Mouse (Mus musculus): Measurements from ENCODE around the gene Ptprt. TPM values are rescaled to one million over a fixed set of nuclear protein-coding genes. Genes with fewer than 3 reads are reported as not detected.

Ptprt gene
- 15.9 and 16.3 TPM in 2 replicates for polyA plus RNA-seq (2012; rRNA removed)

GRCm38 (mm10) chr2:162660941-162661386, at the start of gene Ptprt:
Gene Ptprt, minus strand, starts transcription at chr2:162661147.
- TF ChIP-seq CTCF (IDR thresholded peaks at IDR 0.05; ENCODE audit: borderline replicate concordance, insufficient read depth, low read depth, low read length), result no peak
- no peak for TF ChIP-seq POLR2A (IDR thresholded peaks at IDR 0.05; ENCODE audit: borderline replicate concordance, insufficient read depth, low read length)

GRCm38 (mm10) chr2:162710443-162710842, 49.5 kb upstream of the Ptprt start:
- no peak overlapping the region for H3K4me3 ChIP-seq (replicated peaks; ENCODE audit: insufficient read depth, low read depth, low read length)
- H3K27me3 ChIP-seq (ENCODE audit: control insufficient read depth, insufficient read depth, low read length), result no peaks in the 10 kb centered on the region
- 96% methylated on average over 2 of the region's 2 CpGs for WGBS
- DNase-seq, result no peak
- TF ChIP-seq CTCF (IDR thresholded peaks at IDR 0.05; ENCODE audit: borderline replicate concordance, insufficient read depth, low read depth, low read length) (no peak), POLR2A (IDR thresholded peaks at IDR 0.05; ENCODE audit: borderline replicate concordance, insufficient read depth, low read length) (no peak)
- no peak overlapping the region for H3K27ac ChIP-seq (ENCODE audit: insufficient read depth, low read length)
- H3K4me1 ChIP-seq (ENCODE audit: control insufficient read depth, insufficient read depth, low read length), result no peaks in the 10 kb centered on the region

More at GRCm38 (mm10) chr2:162660941-162661386, at the start of gene Ptprt:
- Histone ChIP-seq H3K4me1 (ENCODE audit: control insufficient read depth, insufficient read depth, low read length) (no peaks in the 10 kb centered on the region), H3K27ac (ENCODE audit: insufficient read depth, low read length) (peak within 1 kb of the TSS; percentile 54), H3K4me3 (replicated peaks; ENCODE audit: insufficient read depth, low read depth, low read length) (peak within 1 kb of the TSS; percentile 63), H3K27me3 (ENCODE audit: control insufficient read depth, insufficient read depth, low read length) (no peaks in the 10 kb centered on the region)
- 2% methylated on average over 53 of the region's 73 CpGs for WGBS
- peak; percentile 62 for DNase-seq

- DNase-seq, result no peak
- Histone ChIP-seq H3K27me3 (ENCODE audit: control insufficient read depth, insufficient read depth, low read length) (no peaks in the 10 kb centered on the region), H3K4me3 (replicated peaks; ENCODE audit: insufficient read depth, low read depth, low read length) (no peak overlapping the region), H3K27ac (ENCODE audit: insufficient read depth, low read length) (no peak overlapping the region), H3K4me1 (ENCODE audit: control insufficient read depth, insufficient read depth, low read length) (peaks cover 4% of the 10 kb centered on the region)
- TF ChIP-seq CTCF (IDR thresholded peaks at IDR 0.05; ENCODE audit: borderline replicate concordance, insufficient read depth, low read depth, low read length) (no peak), POLR2A (IDR thresholded peaks at IDR 0.05; ENCODE audit: borderline replicate concordance, insufficient read depth, low read length) (no peak)
- 72% methylated on average over 3 of the region's 3 CpGs for WGBS
These were observed 38.7 kb upstream of the Ptprt start for GRCm38 (mm10) chr2:162699691-162700090.

- TF ChIP-seq CTCF (IDR thresholded peaks at IDR 0.05; ENCODE audit: borderline replicate concordance, insufficient read depth, low read depth, low read length) (no peak), POLR2A (IDR thresholded peaks at IDR 0.05; ENCODE audit: borderline replicate concordance, insufficient read depth, low read length) (no peak)
- no peaks in the 10 kb centered on the region for H3K27me3 ChIP-seq (ENCODE audit: control insufficient read depth, insufficient read depth, low read length)
- H3K4me1 ChIP-seq (ENCODE audit: control insufficient read depth, insufficient read depth, low read length), result peaks cover 4% of the 10 kb centered on the region
- H3K27ac ChIP-seq (ENCODE audit: insufficient read depth, low read length), result no peak overlapping the region
- DNase-seq, result no peak
- H3K4me3 ChIP-seq (replicated peaks; ENCODE audit: insufficient read depth, low read depth, low read length), result no peak overlapping the region
These were observed 38.1 kb upstream of the Ptprt start for GRCm38 (mm10) chr2:162699036-162699435.

- Histone ChIP-seq H3K4me3 (replicated peaks; ENCODE audit: insufficient read depth, low read depth, low read length) (no peak overlapping the region), H3K27ac (ENCODE audit: insufficient read depth, low read length) (no peak overlapping the region), H3K27me3 (ENCODE audit: control insufficient read depth, insufficient read depth, low read length) (no peaks in the 10 kb centered on the region), H3K4me1 (ENCODE audit: control insufficient read depth, insufficient read depth, low read length) (peaks cover 4% of the 10 kb centered on the region)
- TF ChIP-seq POLR2A (IDR thresholded peaks at IDR 0.05; ENCODE audit: borderline replicate concordance, insufficient read depth, low read length) (no peak), CTCF (IDR thresholded peaks at IDR 0.05; ENCODE audit: borderline replicate concordance, insufficient read depth, low read depth, low read length) (no peak)
- no peak for DNase-seq
- WGBS, result 10% methylated on average over 8 of the region's 8 CpGs
These were observed 37.1 kb upstream of the Ptprt start for GRCm38 (mm10) chr2:162698068-162698467.

- H3K4me3 ChIP-seq (replicated peaks; ENCODE audit: insufficient read depth, low read depth, low read length), result no peak overlapping the region
- no peak overlapping the region for H3K27ac ChIP-seq (ENCODE audit: insufficient read depth, low read length)
- DNase-seq, result peak; percentile 27 to 56
- TF ChIP-seq POLR2A (IDR thresholded peaks at IDR 0.05; ENCODE audit: borderline replicate concordance, insufficient read depth, low read length), result no peak
- no peak for TF ChIP-seq CTCF (IDR thresholded peaks at IDR 0.05; ENCODE audit: borderline replicate concordance, insufficient read depth, low read depth, low read length)
- 24% methylated on average over 10 of the region's 10 CpGs for WGBS
- no peaks in the 10 kb centered on the region for H3K27me3 ChIP-seq (ENCODE audit: control insufficient read depth, insufficient read depth, low read length)
- H3K4me1 ChIP-seq (ENCODE audit: control insufficient read depth, insufficient read depth, low read length), result peaks cover 4% of the 10 kb centered on the region
These were observed 36.2 kb upstream of the Ptprt start for GRCm38 (mm10) chr2:162697151-162697550.

GRCm38 (mm10) chr2:162692143-162692542, 31.2 kb upstream of the Ptprt start:
- Histone ChIP-seq H3K27ac (ENCODE audit: insufficient read depth, low read length) (no peak overlapping the region), H3K4me3 (replicated peaks; ENCODE audit: insufficient read depth, low read depth, low read length) (no peak overlapping the region), H3K27me3 (ENCODE audit: control insufficient read depth, insufficient read depth, low read length) (no peaks in the 10 kb centered on the region), H3K4me1 (ENCODE audit: control insufficient read depth, insufficient read depth, low read length) (peaks cover under 1% of the 10 kb centered on the region; the same call in 1 of the 2 replicates)
- 97% methylated on average over 12 of the region's 12 CpGs for WGBS
- no peak for DNase-seq
- TF ChIP-seq POLR2A (IDR thresholded peaks at IDR 0.05; ENCODE audit: borderline replicate concordance, insufficient read depth, low read length) (no peak), CTCF (IDR thresholded peaks at IDR 0.05; ENCODE audit: borderline replicate concordance, insufficient read depth, low read depth, low read length) (no peak)

GRCm38 (mm10) chr2:162682674-162683073, 21.7 kb upstream of the Ptprt start:
- Histone ChIP-seq H3K4me1 (ENCODE audit: control insufficient read depth, insufficient read depth, low read length) (no peaks in the 10 kb centered on the region), H3K27ac (ENCODE audit: insufficient read depth, low read length) (no peak overlapping the region), H3K27me3 (ENCODE audit: control insufficient read depth, insufficient read depth, low read length) (no peaks in the 10 kb centered on the region), H3K4me3 (replicated peaks; ENCODE audit: insufficient read depth, low read depth, low read length) (no peak overlapping the region)
- TF ChIP-seq POLR2A (IDR thresholded peaks at IDR 0.05; ENCODE audit: borderline replicate concordance, insufficient read depth, low read length), result no peak
- TF ChIP-seq CTCF (IDR thresholded peaks at IDR 0.05; ENCODE audit: borderline replicate concordance, insufficient read depth, low read depth, low read length), result peak; percentile 86
- peak; percentile 40 to 55 for DNase-seq
- WGBS, result 5% methylated on average over 6 of the region's 6 CpGs

All from cerebellum, adult 2 months (tissue).